In genomic region chr12:80383478-80383877, GRCm38 (mm10) we compare ENCODE assay signal across 24 mouse cellular contexts. TPM values are rescaled to one million over a fixed set of nuclear protein-coding genes. Genes with fewer than 3 reads are reported as not detected.
DNase-seq lines count a peak whose midpoint lies in the region; ATAC-seq and TF ChIP-seq lines count a peak whose summit lies in the region.
"Had no signal": no experiment of that assay in that cellular context is flagged by ENCODE, and none has a peak within 500 bp of the region (broad histone marks: within the 10 kb centered on the region; RNA-seq: fewer than 3 reads in every experiment).

No protein-coding gene starts in this region.

- peak overlapping the region; percentile 41; the same call in 1 of the 2 replicates for H3K27ac ChIP-seq in heart, embryonic 12.5 days (ENCODE audit: poor library complexity, severe bottlenecking)
- no peak overlapping the region for H3K27ac ChIP-seq in kidney, adult 2 months (ENCODE audit: insufficient read depth, low read depth, low read length)
- no peak overlapping the region for H3K27ac ChIP-seq in lung, postnatal 0 days (ENCODE audit: low read length)
- H3K27ac ChIP-seq: forebrain, embryonic 10.5 days; hindbrain, embryonic 10.5 days; intestine, embryonic 15.5 days; left cerebral cortex, adult 2 months; limb, embryonic 15.5 days; liver, embryonic 14.5 days; midbrain, embryonic 10.5 days; stomach, embryonic 15.5 days had no signal

- 61% methylated on average over 8 of the region's 8 CpGs for WGBS in heart, embryonic 12.5 days
- 46% methylated on average over 8 of the region's 8 CpGs for WGBS in kidney, adult 2 months
- 85% methylated on average over 8 of the region's 8 CpGs for WGBS in lung, postnatal 0 days

- H3K27me3 ChIP-seq in heart, embryonic 12.5 days (replicated peaks) = no peaks in the 10 kb centered on the region
- H3K27me3 ChIP-seq in kidney, adult 2 months (replicated peaks; ENCODE audit: control insufficient read depth, insufficient read depth, low read length) = no peaks in the 10 kb centered on the region
- H3K27me3 ChIP-seq in lung, postnatal 0 days (replicated peaks; ENCODE audit: insufficient read depth, low read length) = no peaks in the 10 kb centered on the region
- H3K27me3 ChIP-seq: intestine, embryonic 15.5 days; limb, embryonic 15.5 days; stomach, embryonic 15.5 days had no signal

- ATAC-seq in heart, embryonic 12.5 days (ENCODE audit: insufficient number of reproducible peaks, low FRiP score) = no peak
- no peak for ATAC-seq in lung, postnatal 0 days
- ATAC-seq: activated CD4-positive, CD25-positive, alpha-beta regulatory T cell, adult 4 months; forebrain, embryonic 16.5 days; hindbrain, embryonic 16.5 days; intestine, embryonic 15.5 days had no signal

- H3K4me3 ChIP-seq in heart, embryonic 12.5 days = no peak overlapping the region
- no peak overlapping the region for H3K4me3 ChIP-seq in kidney, adult 2 months (ENCODE audit: insufficient read depth, low read depth, low read length)
- H3K4me3 ChIP-seq in lung, postnatal 0 days (ENCODE audit: low read depth, low read length) = no peak overlapping the region
- H3K4me3 ChIP-seq: forebrain, embryonic 10.5 days; hindbrain, embryonic 10.5 days; intestine, embryonic 15.5 days; left cerebral cortex, adult 2 months; limb, embryonic 15.5 days; midbrain, embryonic 10.5 days; stomach, embryonic 15.5 days had no signal

- no peak overlapping the region for H3K9ac ChIP-seq in heart, embryonic 12.5 days
- no peak overlapping the region for H3K9ac ChIP-seq in lung, postnatal 0 days (replicated peaks; ENCODE audit: low read depth)
- H3K9ac ChIP-seq: intestine, embryonic 15.5 days; limb, embryonic 15.5 days; liver, embryonic 14.5 days; lung, embryonic 14.5 days; stomach, embryonic 15.5 days had no signal

- no peaks in the 10 kb centered on the region for H3K9me3 ChIP-seq in heart, embryonic 12.5 days (replicated peaks)
- H3K9me3 ChIP-seq in lung, postnatal 0 days (ENCODE audit: low read length) = no peaks in the 10 kb centered on the region
- H3K9me3 ChIP-seq: forebrain, embryonic 10.5 days; hindbrain, embryonic 10.5 days; intestine, embryonic 15.5 days; limb, embryonic 15.5 days; midbrain, embryonic 10.5 days; stomach, embryonic 15.5 days had no signal

- peaks cover 40% of the 10 kb centered on the region for H3K4me1 ChIP-seq in heart, embryonic 12.5 days (replicated peaks)
- H3K4me1 ChIP-seq in kidney, adult 2 months (ENCODE audit: control insufficient read depth, insufficient read depth, low read length) = no peaks in the 10 kb centered on the region
- no peaks in the 10 kb centered on the region for H3K4me1 ChIP-seq in lung, postnatal 0 days (ENCODE audit: insufficient read depth, low read depth, low read length)

- H3K4me2 ChIP-seq in heart, embryonic 12.5 days = no peak overlapping the region
- no peak overlapping the region for H3K4me2 ChIP-seq in lung, postnatal 0 days (replicated peaks; ENCODE audit: low read depth, low read length)
- H3K4me2 ChIP-seq: intestine, embryonic 15.5 days; limb, embryonic 15.5 days; lung, embryonic 14.5 days; stomach, embryonic 15.5 days had no signal

- TF ChIP-seq POLR2A in kidney, adult 2 months (IDR thresholded peaks at IDR 0.05; ENCODE audit: low read depth, low read length) = no peak

- H3K36me3 ChIP-seq in heart, embryonic 12.5 days = peaks cover 30% of the 10 kb centered on the region; the same call in 1 of the 2 replicates
- no peaks in the 10 kb centered on the region for H3K36me3 ChIP-seq in kidney, adult 2 months (ENCODE audit: control insufficient read depth, insufficient read depth, low read length)
- H3K36me3 ChIP-seq in lung, postnatal 0 days (ENCODE audit: insufficient read depth, low read length) = no peaks in the 10 kb centered on the region
- H3K36me3 ChIP-seq: intestine, embryonic 15.5 days had no signal

- no peak for TF ChIP-seq EP300 in lung, postnatal 0 days (IDR thresholded peaks at IDR 0.05)

- no peak for TF ChIP-seq CTCF in kidney, adult 2 months (conservative IDR thresholded peaks at IDR 0.05; ENCODE audit: insufficient read depth, insufficient read length, low read depth, low read length)
- TF ChIP-seq CTCF in lung, postnatal 0 days (IDR thresholded peaks at IDR 0.05) = no peak

- no peak for DNase-seq in heart, adult 9 months (ENCODE audit: low spot score in 2 of 2)
- DNase-seq in kidney, adult 2 months = peak; percentile 14
- no peak for DNase-seq in kidney, adult 8-10 months
- peak; percentile 30 for DNase-seq in lung, postnatal 0 days (ENCODE audit: low spot score)
- DNase-seq in lung, postnatal 4 days = no peak
- no peak for DNase-seq in urinary bladder, postnatal 14 days (ENCODE audit: low spot score)
- DNase-seq: cerebellum, adult 18-20 months; cerebellum, postnatal 14 days; gastrocnemius, postnatal 10 days; left cerebral cortex, postnatal 4 days; lung, embryonic 14.5 days; thymus, postnatal 25 days had no signal

RNA-seq across cellular contexts. Expression of gene Dcaf5, which starts 52.9 kb away (rescaled TPM):
- polyA plus RNA-seq in heart, embryonic 12.5 days (2016; fragmentation: Nextera tagmentation; extraction: Ambion mirVana) = 14.7 and 15.1 TPM in 2 replicates
- 17.0 and 17.2 TPM in 2 replicates for polyA plus RNA-seq in kidney, adult 2 months (2012; rRNA removed)
- 7.7 and 8.3 TPM in 2 replicates for polyA plus RNA-seq in lung, postnatal 0 days (2015; fragmentation: Nextera tagmentation; extraction: Ambion mirVana)

Comparison
In these comparisons a context has a peak if more than half of its experiments do, and no peak if none do; other contexts are left out.
1. DNase-seq: peak in kidney, adult 2 months (single experiment) and lung, postnatal 0 days (single experiment); none in heart, adult 9 months (0 of 2), kidney, adult 8-10 months (0 of 2), lung, postnatal 4 days (0 of 2) and urinary bladder, postnatal 14 days (single experiment).